Mouse (Mus musculus) erythroid progenitor cell, adult 5-6 weeks (primary cell): ENCODE data around the gene Tsr3. TPM values are rescaled to one million over a fixed set of nuclear protein-coding genes. Genes with fewer than 3 reads are reported as not detected.

ENCODE experiments used
- ATAC-seq: replicated peaks from 2 replicates; pipeline ENCODE4 v1.8.0; 2016; ENCODE audit warnings: moderate number of reproducible peaks, mild to moderate bottlenecking, moderate TSS enrichment, inconsistent platforms; ENCODE audit not compliant: poor library complexity, low FRiP score, severe bottlenecking
- total RNA-seq, 2 experiments: library from RNA; stranded (forward) in 1 of 2; stranded (reverse) in 1 of 2; fragments of 150-400 nt in 1 of 2; fragments of 186-747, 209-891 nt in 1 of 2; gene quantifications; 2 replicates each; pipeline versions ENCODE4 v1.2.3 to v1.2.4; 2015 to 2017; ENCODE audit warnings: low replicate concordance in 2 of 2

The Tsr3 gene
- total RNA-seq, 2 experiments from 2014 or later = 2.9 to 3.1 TPM

- no peak for ATAC-seq
Measured at GRCm38 (mm10) chr17:25235635-25236034, 4.3 kb upstream of the Tsr3 start.

- ATAC-seq = no peak
Measured at GRCm38 (mm10) chr17:25243131-25243780, 3.3 kb downstream of the Tsr3 start.

GRCm38 (mm10) chr17:25244239-25244638 lies 4.3 kb downstream of the Tsr3 start:
- no peak for ATAC-seq

- no peak for ATAC-seq
Measured at GRCm38 (mm10) chr17:25248033-25248750, 8.2 kb downstream of the Tsr3 start.

- ATAC-seq = no peak
Measured at GRCm38 (mm10) chr17:25250181-25250835, 10.3 kb downstream of the Tsr3 start.

GRCm38 (mm10) chr17:25252643-25253042 lies 12.7 kb downstream of the Tsr3 start:
- ATAC-seq = no peak

GRCm38 (mm10) chr17:25253760-25254159 lies 13.8 kb downstream of the Tsr3 start:
- ATAC-seq = no peak

- no peak for ATAC-seq
Measured at GRCm38 (mm10) chr17:25255110-25255509, 15.1 kb downstream of the Tsr3 start.

- no peak for ATAC-seq
Measured at GRCm38 (mm10) chr17:25256140-25256754, 16.3 kb downstream of the Tsr3 start, which contains the start of gene Baiap3. Gene Baiap3 (minus strand): TSS chr17:25256364.

- no peak for ATAC-seq
Measured at GRCm38 (mm10) chr17:25257804-25258261, 17.9 kb downstream of the Tsr3 start.

GRCm38 (mm10) chr17:25264453-25264852 lies 24.5 kb downstream of the Tsr3 start:
- ATAC-seq = no peak

- ATAC-seq = no peak
Measured at GRCm38 (mm10) chr17:25270795-25271335, 30.9 kb downstream of the Tsr3 start.

- peak; percentile 60 for ATAC-seq
Measured at GRCm38 (mm10) chr17:25272326-25272725, 32.4 kb downstream of the Tsr3 start.

GRCm38 (mm10) chr17:25272951-25273705 lies 33.2 kb downstream of the Tsr3 start:
- ATAC-seq = peak; percentile 67

GRCm38 (mm10) chr17:25273706-25274501 lies 33.9 kb downstream of the Tsr3 start:
- peak; percentile 75 for ATAC-seq

GRCm38 (mm10) chr17:25274571-25275346 lies 34.8 kb downstream of the Tsr3 start, which contains the start of gene Ube2i:
Gene Ube2i (minus strand): TSS chr17:25274622.
- no peak for ATAC-seq

GRCm38 (mm10) chr17:25275833-25276232 lies 35.9 kb downstream of the Tsr3 start:
- ATAC-seq = no peak

GRCm38 (mm10) chr17:25282133-25282532 lies 42.2 kb downstream of the Tsr3 start:
- ATAC-seq = peak; percentile 88
